Mouse (Mus musculus) liver, postnatal 0 days (tissue): ENCODE results near the gene Sp3. TPM values are rescaled to one million over a fixed set of nuclear protein-coding genes. Genes with fewer than 3 reads are reported as not detected.

ENCODE experiments used
- ATAC-seq: fragments of 200-750 bp; cut with Nextera tagmentation; 2 replicates; pipeline ENCODE4 v1.8.0; 2017; ENCODE audit warnings: mild to moderate bottlenecking, moderate library complexity
- DNase-seq: peaks from one replicate; pipeline ENCODE4 v3.0.0-alpha.2; 2016
- H3K27ac ChIP-seq: fragments of 300-500 bp; sonication (generic); 2 replicates; pipeline ENCODE4 v1.5.1; 2014; ENCODE audit warnings: antibody characterized with exemption, moderate library complexity, mild to moderate bottlenecking, low read depth
- H3K27me3 ChIP-seq: fragments of 300-500 bp; sonication (generic); 2 replicates; pipeline ENCODE4 v1.6.1; 2014; ENCODE audit warnings: low read length, control low read depth, mixed read lengths; ENCODE audit not compliant: insufficient read depth
- H3K36me3 ChIP-seq: fragments of 300-500 bp; sonication (generic); replicated peaks from 2 replicates; pipeline ENCODE4 v1.6.1; 2014; ENCODE audit warnings: mild to moderate bottlenecking, control low read depth, low read length, moderate library complexity, mixed read lengths; ENCODE audit not compliant: insufficient read depth
- H3K4me1 ChIP-seq: fragments of 300-500 bp; sonication (generic); 2 replicates; pipeline ENCODE4 v1.6.1; 2014; ENCODE audit warnings: antibody characterized with exemption, mild to moderate bottlenecking, control low read depth; ENCODE audit not compliant: insufficient read depth
- H3K4me2 ChIP-seq: fragments of 300-500 bp; sonication (generic); 2 replicates; pipeline ENCODE4 v1.6.1; 2014; ENCODE audit warnings: low read depth, mild to moderate bottlenecking, low read length, moderate library complexity, mixed read lengths
- H3K4me3 ChIP-seq: fragments of 300-500 bp; sonication (generic); 2 replicates; pipeline ENCODE4 v1.5.1; 2014; ENCODE audit warnings: low read depth, low read length
- H3K9ac ChIP-seq: fragments of 300-500 bp; sonication (generic); replicated peaks from 2 replicates; pipeline ENCODE4 v1.6.1; 2014; ENCODE audit warnings: mild to moderate bottlenecking, moderate library complexity
- H3K9me3 ChIP-seq: fragments of 300-500 bp; sonication (generic); 2 replicates; pipeline ENCODE4 v1.6.1; 2016; ENCODE audit warnings: mild to moderate bottlenecking, control low read depth, low read length, mixed read lengths
- CTCF ChIP-seq: sonication (generic); IDR thresholded peaks from 2 replicates; pipeline ENCODE4 v1.5.1; 2016; ENCODE audit warnings: antibody characterized with exemption, low read depth
- EP300 ChIP-seq: IDR thresholded peaks from 2 replicates; pipeline ENCODE4 v1.6.1; 2016; ENCODE audit warnings: antibody characterized with exemption, low read depth, mild to moderate bottlenecking
- WGBS: fragments of 180-500 bp; shearing (Covaris S2); extraction: QIAGEN DNeasy Blood & Tissue Kit; methylation state at CpG from one replicate; pipeline ENCODE4 v1.1.7; 2014; ENCODE audit not compliant: insufficient replicate concordance; 5-methylcytosine and 5-hydroxymethylcytosine counted together
- polyA plus RNA-seq: library from polyadenylated mRNA; unstranded; fragments of >200 nt; fragmentation: Nextera tagmentation; extraction: Ambion mirVana; gene quantifications from 2 replicates; pipeline ENCODE4 v1.2.1, GENCODE M21; 2015

Sp3 gene
- polyA plus RNA-seq = 20.5 and 21.8 TPM in 2 replicates

- ATAC-seq = peak; percentile 74
- Histone ChIP-seq H3K27ac (peak within 1 kb of the TSS; percentile 100), H3K4me1 (peaks cover 27% of the 10 kb centered on the region), H3K4me3 (peak within 1 kb of the TSS; percentile 98), H3K36me3 (peaks cover 7% of the 10 kb centered on the region; the same call in 1 of the 2 replicates), H3K9ac (peak within 1 kb of the TSS; percentile 100), H3K4me2 (peak within 1 kb of the TSS; percentile 70), H3K27me3 (no peaks in the 10 kb centered on the region), H3K9me3 (no peaks in the 10 kb centered on the region)
- WGBS = under 1% methylated on average over 60 of the region's 64 CpGs
- DNase-seq = peak; percentile 97
- TF ChIP-seq EP300 (no peak), CTCF (no peak)
Observed at GRCm38 (mm10) chr2:72980337-72981074, at the start of gene Sp3. Gene Sp3, minus strand, starts transcription at chr2:72980446.

DNA sequence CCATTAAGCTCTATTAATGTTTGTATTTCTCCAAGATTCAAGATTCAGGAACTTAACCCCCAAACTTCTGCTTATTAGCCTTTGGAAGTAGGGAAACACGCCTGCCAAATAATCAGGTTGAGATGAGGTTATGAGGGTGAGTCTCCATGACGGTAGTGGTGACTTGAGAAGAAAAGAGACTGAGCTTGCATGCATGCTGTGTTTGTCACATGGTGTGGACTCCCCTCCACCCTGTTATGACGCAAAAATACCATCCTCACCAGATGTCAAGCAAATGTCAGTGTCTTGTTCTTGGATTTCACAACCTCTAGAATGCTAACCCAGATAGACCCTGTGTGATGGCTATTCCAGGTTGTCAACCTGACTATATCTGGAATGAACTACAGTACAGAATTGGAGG, 49.6 kb upstream of the Sp3 start:
- Histone ChIP-seq H3K27ac (no peak overlapping the region), H3K4me1 (peaks cover 12% of the 10 kb centered on the region), H3K9ac (no peak overlapping the region), H3K9me3 (no peaks in the 10 kb centered on the region), H3K27me3 (no peaks in the 10 kb centered on the region), H3K36me3 (no peaks in the 10 kb centered on the region), H3K4me2 (no peak overlapping the region), H3K4me3 (no peak overlapping the region)
- ATAC-seq (no peak), DNase-seq (no peak)
- no peak for TF ChIP-seq CTCF
- no peak for TF ChIP-seq EP300
- WGBS = 80% methylated on average over 3 of the region's 3 CpGs

DNA sequence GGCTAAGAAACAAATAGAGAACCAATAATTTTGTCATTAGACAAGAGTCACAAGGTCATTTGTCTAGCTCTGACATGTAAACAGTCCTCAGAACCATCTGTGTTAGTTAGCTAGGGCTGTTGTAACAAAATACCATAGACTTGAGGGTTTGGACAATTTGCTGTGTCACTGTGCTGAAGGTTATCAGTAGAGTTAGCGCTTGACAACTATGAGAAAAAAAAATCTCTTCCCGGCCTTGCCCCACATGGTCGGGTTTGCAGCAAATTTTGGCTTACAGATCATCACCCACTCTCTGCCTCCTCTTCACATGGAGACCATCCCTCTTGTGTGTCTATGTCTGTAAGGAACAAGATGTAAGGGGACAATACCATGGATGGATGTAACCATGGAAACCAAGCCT, 47.8 kb upstream of the Sp3 start:
- Histone ChIP-seq H3K9ac (no peak overlapping the region), H3K36me3 (no peaks in the 10 kb centered on the region), H3K27me3 (no peaks in the 10 kb centered on the region), H3K4me2 (no peak overlapping the region), H3K9me3 (no peaks in the 10 kb centered on the region), H3K4me3 (no peak overlapping the region), H3K4me1 (peaks cover 15% of the 10 kb centered on the region), H3K27ac (peak overlapping the region; percentile 31; the same call in 1 of the 2 replicates)
- TF ChIP-seq CTCF (no peak), EP300 (peak; percentile 28; the same call in 1 of the 2 replicates)
- WGBS = 41% methylated on average over 3 of the region's 3 CpGs
- ATAC-seq (no peak), DNase-seq (no peak)

GRCm38 (mm10) chr2:73027126-73027525, 46.9 kb upstream of the Sp3 start:
- Histone ChIP-seq H3K36me3 (no peaks in the 10 kb centered on the region), H3K4me2 (no peak overlapping the region), H3K4me1 (peaks cover 16% of the 10 kb centered on the region), H3K9me3 (no peaks in the 10 kb centered on the region), H3K4me3 (no peak overlapping the region), H3K27me3 (no peaks in the 10 kb centered on the region), H3K27ac (no peak overlapping the region), H3K9ac (no peak overlapping the region)
- ATAC-seq = no peak
- no peak for DNase-seq
- TF ChIP-seq EP300 (no peak), CTCF (no peak)
- WGBS = 64% methylated on average over 3 of the region's 3 CpGs

- Histone ChIP-seq H3K27ac (peak overlapping the region; percentile 92), H3K9me3 (no peaks in the 10 kb centered on the region), H3K4me3 (no peak overlapping the region), H3K4me2 (peak overlapping the region; percentile 43), H3K9ac (0 out of 2 replicates have a peak overlapping the region, but pooled peaks have one; percentile 4), H3K36me3 (no peaks in the 10 kb centered on the region), H3K27me3 (no peaks in the 10 kb centered on the region), H3K4me1 (peaks cover 33% of the 10 kb centered on the region)
- WGBS = 31% methylated on average over 6 of the region's 6 CpGs
- DNase-seq (peak; percentile 89), ATAC-seq (peak; percentile 95)
- TF ChIP-seq CTCF (no peak), EP300 (peak; percentile 69)
Observed at GRCm38 (mm10) chr2:73023803-73024202, 43.6 kb upstream of the Sp3 start.

GRCm38 (mm10) chr2:73021046-73021445, 40.8 kb upstream of the Sp3 start:
- peak; percentile 62 for ATAC-seq
- peak overlapping the region; percentile 14; the same call in 1 of the 2 replicates for H3K27ac ChIP-seq
- peaks cover 21% of the 10 kb centered on the region for H3K4me1 ChIP-seq

More at GRCm38 (mm10) chr2:73021046-73021445, 40.8 kb upstream of the Sp3 start:
- peak overlapping the region; percentile 28 for H3K4me2 ChIP-seq
- 53% methylated on average over 6 of the region's 6 CpGs for WGBS
- no peaks in the 10 kb centered on the region for H3K36me3 ChIP-seq
- no peak overlapping the region for H3K9ac ChIP-seq
- peak; percentile 70 for DNase-seq
- no peaks in the 10 kb centered on the region for H3K9me3 ChIP-seq
- TF ChIP-seq CTCF (no peak), EP300 (peak; percentile 76)
- H3K4me3 ChIP-seq = no peak overlapping the region
- H3K27me3 ChIP-seq = no peaks in the 10 kb centered on the region
